In genomic region chr6:125137002-125137671, GRCm38 (mm10) we compare ENCODE assay signal across 8 mouse cellular contexts. TPM values are rescaled to one million over a fixed set of nuclear protein-coding genes. Genes with fewer than 3 reads are reported as not detected.
DNase-seq lines count a peak whose midpoint lies in the region; ATAC-seq and TF ChIP-seq lines count a peak whose summit lies in the region.

No protein-coding gene starts in this region.

- dilution Hi-C loops in CH12.LX (cut with MboI; ENCODE audit: extremely low pct_ligation_motif_present, extremely low pct_unique_long_range_greater_than_20kb, low sequenced_read_pairs) = no loop called here

- TF ChIP-seq RAD21 in CH12.LX (IDR thresholded peaks at IDR 0.05; ENCODE audit: low read depth, low read length) = no peak

- peaks cover 0 to 30% of the 10 kb centered on the region in 2 experiments; a peak in 2 of 4 replicates for H3K4me1 ChIP-seq in CH12.LX (ENCODE audit: control insufficient read depth in 1 of 2, insufficient read depth in 2 of 2)
- H3K4me1 ChIP-seq in embryonic facial prominence, embryonic 13.5 days = peaks cover 12% of the 10 kb centered on the region

- no peak overlapping the region for H3K9ac ChIP-seq in CH12.LX (ENCODE audit: insufficient read depth, low read depth)
- H3K9ac ChIP-seq in embryonic facial prominence, embryonic 13.5 days = 0 out of 2 replicates have a peak overlapping the region, but pooled peaks have one; percentile 6

- ATAC-seq in embryonic facial prominence, embryonic 13.5 days (ENCODE audit: insufficient number of reproducible peaks, insufficient read depth, low FRiP score, low TSS enrichment, low read depth) = no peak

- 92% methylated on average over 19 of the region's 19 CpGs for WGBS in embryonic facial prominence, embryonic 13.5 days

- peak; percentile 37 to 70 for DNase-seq in cerebellum, postnatal 14 days
- DNase-seq in cerebellum, postnatal 4 days (ENCODE audit: low spot score in 2 of 2) = no peak
- DNase-seq in left cerebral cortex, adult 18-20 months (ENCODE audit: low spot score in 2 of 2) = peak; percentile 47 to 62
- no peak for DNase-seq in left cerebral cortex, adult 8-10 months (ENCODE audit: low spot score in 2 of 2)
- peak; percentile 48 for DNase-seq in CH12.LX (ENCODE audit: extremely low read depth)
- DNase-seq in naive thymus-derived CD4-positive, alpha-beta T cell, adult 2 months (ENCODE audit: low read depth) = peak; percentile 71
- no peak for DNase-seq in urinary bladder, postnatal 4 days (ENCODE audit: low spot score in 2 of 2)

- no peak overlapping the region for H3K4me2 ChIP-seq in CH12.LX (ENCODE audit: insufficient read depth, low read depth, poor library complexity, severe bottlenecking)
- H3K4me2 ChIP-seq in embryonic facial prominence, embryonic 13.5 days = no peak overlapping the region

- no peaks in the 10 kb centered on the region for H3K9me3 ChIP-seq in CH12.LX (replicated peaks; ENCODE audit: low read length)
- no peaks in the 10 kb centered on the region for H3K9me3 ChIP-seq in embryonic facial prominence, embryonic 13.5 days

- in situ Hi-C loops in CH12.LX (cut with MboI; ENCODE audit: low pct_ligation_motif_present, low pct_unique_long_range_greater_than_20kb, low sequenced_read_pairs) = no loop called here

- no peaks in the 10 kb centered on the region for H3K27me3 ChIP-seq in CH12.LX (replicated peaks)
- H3K27me3 ChIP-seq in embryonic facial prominence, embryonic 13.5 days = no peaks in the 10 kb centered on the region

- TF ChIP-seq CTCF in CH12.LX (conservative IDR thresholded peaks at IDR 0.05 in 1 of 2, IDR thresholded peaks at IDR 0.05 in 1 of 2; ENCODE audit: low read depth in 2 of 2, low read length in 2 of 2) = peak; percentile 52 to 59; a peak in 3 of 4 replicates

- 0 out of 2 replicates have a peak, but pooled peaks have one; percentile 12 for TF ChIP-seq POLR2A in CH12.LX (IDR thresholded peaks at IDR 0.05; ENCODE audit: low read depth, low read length)

- no peak overlapping the region for H3K27ac ChIP-seq in CH12.LX (ENCODE audit: insufficient read depth, low read depth)
- no peak overlapping the region for H3K27ac ChIP-seq in embryonic facial prominence, embryonic 13.5 days

- no peak overlapping the region for H3K4me3 ChIP-seq in CH12.LX (replicated peaks in 1 of 3; ENCODE audit: low read depth in 2 of 3, low read length in 2 of 3, poor library complexity in 1 of 3)
- H3K4me3 ChIP-seq in embryonic facial prominence, embryonic 13.5 days = no peak overlapping the region

- H3K36me3 ChIP-seq in CH12.LX (replicated peaks in 1 of 2; ENCODE audit: control insufficient read depth in 1 of 2, insufficient read depth in 1 of 2, low read length in 1 of 2) = peaks cover 77 to 86% of the 10 kb centered on the region in 2 experiments
- H3K36me3 ChIP-seq in embryonic facial prominence, embryonic 13.5 days = peaks cover 90% of the 10 kb centered on the region

- H3K79me2 ChIP-seq in CH12.LX (replicated peaks; ENCODE audit: control insufficient read depth, extremely low read depth, insufficient read depth, poor library complexity, severe bottlenecking) = peaks cover 43% of the 10 kb centered on the region

- no peak for TF ChIP-seq EP300 in CH12.LX (IDR thresholded peaks at IDR 0.05; ENCODE audit: low read length)

TF ChIP-seq in CH12.LX, 34 proteins besides CTCF, POLR2A, EP300 and RAD21:
- TF ChIP-seq UBTF (IDR thresholded peaks at IDR 0.05; ENCODE audit: low read depth, low read length) (no peak), CHD2 (IDR thresholded peaks at IDR 0.05; ENCODE audit: low read length) (no peak), ZKSCAN1 (IDR thresholded peaks at IDR 0.05; ENCODE audit: borderline replicate concordance, low read depth, low read length) (no peak), IRF4 (IDR thresholded peaks at IDR 0.05; ENCODE audit: low read depth, low read length) (no peak), MXI1 (IDR thresholded peaks at IDR 0.05; ENCODE audit: low read depth, low read length) (no peak), NRF1 (IDR thresholded peaks at IDR 0.05; ENCODE audit: low read depth, low read length) (no peak), BHLHE40 (IDR thresholded peaks at IDR 0.05; ENCODE audit: low read depth, low read length) (no peak), SIN3A (IDR thresholded peaks at IDR 0.05; ENCODE audit: low read length) (no peak), MAX (IDR thresholded peaks at IDR 0.05; ENCODE audit: low read length) (no peak)

RNA-seq across cellular contexts. Expression of gene Nop2, which starts 5.4 kb away (rescaled TPM):
- 10 to 100 TPM; 30.2 to 30.5 TPM for total RNA-seq in left cerebral cortex, adult 18-20 months (2021)
- total RNA-seq in left cerebral cortex, adult 8-10 months (2022) = 10 to 100 TPM; 25.4 to 28.2 (median 27.2) TPM
- total RNA-seq in CH12.LX (2012; rRNA removed) = 128 and 188 TPM in 2 replicates
- total RNA-seq in CH12.LX (2014; rRNA removed) = 154 TPM in 2 replicates
- 175 and 179 TPM in 2 replicates for polyA plus RNA-seq in CH12.LX (2012; ENCODE audit: insufficient read length, low read depth)
- 62.5 and 69.3 TPM in 2 replicates for polyA plus RNA-seq in embryonic facial prominence, embryonic 13.5 days (2015; fragmentation: Nextera tagmentation; extraction: Ambion mirVana)

RNA-seq across cellular contexts. Expression of gene Iffo1, which starts 7.9 kb away (rescaled TPM):
- total RNA-seq in left cerebral cortex, adult 18-20 months (2021) = 10 to 100 TPM; 54.6 to 55.8 TPM
- total RNA-seq in left cerebral cortex, adult 8-10 months (2022) = 10 to 100 TPM; 62.0 to 68.5 (median 66.4) TPM
- 6.7 and 7.6 TPM in 2 replicates for total RNA-seq in CH12.LX (2012; rRNA removed)
- 3.3 and 4.0 TPM in 2 replicates for total RNA-seq in CH12.LX (2014; rRNA removed)
- 7.0 and 8.2 TPM in 2 replicates for polyA plus RNA-seq in CH12.LX (2012; ENCODE audit: insufficient read length, low read depth)
- polyA plus RNA-seq in embryonic facial prominence, embryonic 13.5 days (2015; fragmentation: Nextera tagmentation; extraction: Ambion mirVana) = 15.5 and 17.6 TPM in 2 replicates

RNA-seq across cellular contexts. Expression of gene Gapdh, which starts 29.1 kb away (rescaled TPM):
- total RNA-seq in left cerebral cortex, adult 18-20 months (2021) = 1,000 to 10,000 TPM; 2,618 to 2,651 TPM
- 1,000 to 10,000 TPM; 2,585 to 3,221 (median 2,921) TPM for total RNA-seq in left cerebral cortex, adult 8-10 months (2022)
- total RNA-seq in CH12.LX (2012; rRNA removed) = 2,085 and 2,925 TPM in 2 replicates
- 1,576 and 2,268 TPM in 2 replicates for total RNA-seq in CH12.LX (2014; rRNA removed)
- 2,269 and 2,654 TPM in 2 replicates for polyA plus RNA-seq in CH12.LX (2012; ENCODE audit: insufficient read length, low read depth)
- 1,482 and 1,867 TPM in 2 replicates for polyA plus RNA-seq in embryonic facial prominence, embryonic 13.5 days (2015; fragmentation: Nextera tagmentation; extraction: Ambion mirVana)

RNA-seq across cellular contexts. Expression of gene Chd4, which starts 41.4 kb away (rescaled TPM):
- total RNA-seq in left cerebral cortex, adult 18-20 months (2021) = 100 to 1,000 TPM; 147 to 150 TPM
- total RNA-seq in left cerebral cortex, adult 8-10 months (2022) = 100 to 1,000 TPM; 161 to 176 (median 173) TPM
- total RNA-seq in CH12.LX (2012; rRNA removed) = 165 and 174 TPM in 2 replicates
- total RNA-seq in CH12.LX (2014; rRNA removed) = 72.7 and 86.0 TPM in 2 replicates
- polyA plus RNA-seq in CH12.LX (2012; ENCODE audit: insufficient read length, low read depth) = 200 and 225 TPM in 2 replicates
- polyA plus RNA-seq in embryonic facial prominence, embryonic 13.5 days (2015; fragmentation: Nextera tagmentation; extraction: Ambion mirVana) = 83.3 and 91.2 TPM in 2 replicates

RNA-seq across cellular contexts. Expression of gene Ncapd2, which starts 54.4 kb away (rescaled TPM):
- 10 to 100 TPM; 22.0 to 24.4 TPM for total RNA-seq in left cerebral cortex, adult 18-20 months (2021)
- 10 to 100 TPM; 25.9 to 32.9 (median 30.5) TPM for total RNA-seq in left cerebral cortex, adult 8-10 months (2022)
- total RNA-seq in CH12.LX (2012; rRNA removed) (140 and 147 TPM in 2 replicates), CH12.LX (2014; rRNA removed) (78.3 and 79.6 TPM in 2 replicates)
- 263 and 301 TPM in 2 replicates for polyA plus RNA-seq in CH12.LX (2012; ENCODE audit: insufficient read length, low read depth)
- 150 and 163 TPM in 2 replicates for polyA plus RNA-seq in embryonic facial prominence, embryonic 13.5 days (2015; fragmentation: Nextera tagmentation; extraction: Ambion mirVana)

Comparison
In these comparisons a context has a peak if more than half of its experiments do, and no peak if none do; other contexts are left out.
1. DNase-seq: peak in cerebellum, postnatal 14 days (2 of 2), left cerebral cortex, adult 18-20 months (2 of 2), CH12.LX (single experiment) and naive thymus-derived CD4-positive, alpha-beta T cell, adult 2 months (single experiment); none in cerebellum, postnatal 4 days (0 of 2), left cerebral cortex, adult 8-10 months (0 of 2) and urinary bladder, postnatal 4 days (0 of 2).
2. RNA of gene Nop2, which starts 5.4 kb away (total RNA-seq): 128 to 188 TPM in CH12.LX; 30.2 to 30.5 TPM in left cerebral cortex, adult 18-20 months and 25.4 to 28.2 TPM in left cerebral cortex, adult 8-10 months; every median in the first group is over 4 times any median in the second.
3. RNA of gene Iffo1, which starts 7.9 kb away (total RNA-seq): 62.0 to 68.5 TPM in left cerebral cortex, adult 8-10 months and 54.6 to 55.8 TPM in left cerebral cortex, adult 18-20 months; 3.3 to 7.6 TPM in CH12.LX; every median in the first group is over 4 times any median in the second.